Mouse (Mus musculus): ENCODE results near the gene Fam78b. TPM values are rescaled to one million over a fixed set of nuclear protein-coding genes. Genes with fewer than 3 reads are reported as not detected.

The Fam78b gene
- total RNA-seq, 2 experiments from 2014 or later = 1.9 TPM; not detected in 1

DNA sequence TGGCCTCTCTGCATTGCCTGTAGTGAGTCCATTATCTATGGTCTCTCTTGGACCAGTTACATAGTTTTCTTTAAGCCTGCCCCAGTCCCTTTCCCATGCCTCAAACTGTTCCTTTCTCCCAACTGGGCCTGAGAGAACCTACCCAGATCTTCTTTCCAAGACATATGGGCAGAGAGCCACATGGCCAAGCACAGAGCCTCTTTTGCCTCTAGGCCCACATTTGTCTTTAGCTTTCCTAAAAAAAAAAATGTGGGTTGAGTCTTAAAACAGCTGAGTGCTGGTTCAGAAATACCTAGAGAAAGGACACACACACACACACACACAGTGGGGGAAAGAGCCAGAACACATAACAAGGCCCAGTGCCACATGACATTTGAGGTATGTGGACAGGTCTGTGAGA lies 83.1 kb downstream of the Fam78b start:
- ATAC-seq (replicated peaks; ENCODE audit: poor library complexity, severe bottlenecking) = no peak

DNA sequence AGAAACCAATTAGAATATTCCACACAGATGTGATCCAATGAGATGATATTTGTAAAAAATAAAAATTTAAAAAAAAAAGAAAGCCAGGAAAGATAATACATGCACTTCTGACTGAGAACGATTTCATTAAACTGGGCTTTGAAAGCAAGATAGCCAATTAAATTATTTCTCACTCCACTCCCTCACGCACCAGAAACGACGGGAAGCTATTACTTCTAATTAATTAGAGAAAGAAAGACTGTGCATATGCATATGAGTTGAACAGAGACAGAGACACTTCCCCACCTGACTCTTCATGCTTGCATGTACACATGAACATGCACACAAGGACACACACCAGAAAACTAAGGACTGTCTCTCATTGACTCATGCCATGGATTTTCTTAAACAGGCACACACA lies 84.2 kb downstream of the Fam78b start:
- no peak for ATAC-seq (replicated peaks; ENCODE audit: poor library complexity, severe bottlenecking)

GRCm38 (mm10) chr1:167090466-167090865 lies 89.2 kb downstream of the Fam78b start:
- ATAC-seq (replicated peaks; ENCODE audit: poor library complexity, severe bottlenecking) = no peak

DNA sequence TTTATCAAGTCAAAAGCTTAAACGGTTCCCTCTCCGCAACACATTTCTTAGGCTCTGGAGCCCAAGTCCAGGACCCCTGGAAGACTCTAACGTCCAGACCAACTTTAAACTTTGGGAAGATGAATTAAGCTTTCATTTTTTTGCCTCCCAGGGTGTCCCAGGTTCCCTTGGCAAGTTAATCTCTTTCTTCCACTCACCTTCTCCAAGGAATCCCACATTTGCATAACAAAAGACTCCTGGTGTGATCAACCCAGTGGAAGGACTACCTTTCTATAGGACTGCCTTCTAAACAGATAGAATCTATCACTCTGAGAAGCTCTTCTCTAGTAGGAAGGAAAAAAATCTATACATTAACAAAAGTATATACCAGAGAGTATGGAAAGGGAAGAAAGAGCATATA lies 92.3 kb downstream of the Fam78b start:
- no peak for ATAC-seq (replicated peaks; ENCODE audit: poor library complexity, severe bottlenecking)

GRCm38 (mm10) chr1:167094589-167095148 lies 93.5 kb downstream of the Fam78b start:
- no peak for ATAC-seq (replicated peaks; ENCODE audit: poor library complexity, severe bottlenecking)

- no peak for ATAC-seq (replicated peaks; ENCODE audit: poor library complexity, severe bottlenecking)
Observed at GRCm38 (mm10) chr1:167098741-167099140, 97.5 kb downstream of the Fam78b start.

GRCm38 (mm10) chr1:167102046-167102445 lies 100.8 kb downstream of the Fam78b start:
- ATAC-seq (replicated peaks; ENCODE audit: poor library complexity, severe bottlenecking) = peak; percentile 83

- ATAC-seq (replicated peaks; ENCODE audit: poor library complexity, severe bottlenecking) = no peak
Observed at GRCm38 (mm10) chr1:167102566-167102965, 101.3 kb downstream of the Fam78b start.

GRCm38 (mm10) chr1:167104956-167105626 lies 103.9 kb downstream of the Fam78b start:
- ATAC-seq (replicated peaks; ENCODE audit: poor library complexity, severe bottlenecking) = no peak

GRCm38 (mm10) chr1:167105916-167106315 lies 104.7 kb downstream of the Fam78b start:
- no peak for ATAC-seq (replicated peaks; ENCODE audit: poor library complexity, severe bottlenecking)

DNA sequence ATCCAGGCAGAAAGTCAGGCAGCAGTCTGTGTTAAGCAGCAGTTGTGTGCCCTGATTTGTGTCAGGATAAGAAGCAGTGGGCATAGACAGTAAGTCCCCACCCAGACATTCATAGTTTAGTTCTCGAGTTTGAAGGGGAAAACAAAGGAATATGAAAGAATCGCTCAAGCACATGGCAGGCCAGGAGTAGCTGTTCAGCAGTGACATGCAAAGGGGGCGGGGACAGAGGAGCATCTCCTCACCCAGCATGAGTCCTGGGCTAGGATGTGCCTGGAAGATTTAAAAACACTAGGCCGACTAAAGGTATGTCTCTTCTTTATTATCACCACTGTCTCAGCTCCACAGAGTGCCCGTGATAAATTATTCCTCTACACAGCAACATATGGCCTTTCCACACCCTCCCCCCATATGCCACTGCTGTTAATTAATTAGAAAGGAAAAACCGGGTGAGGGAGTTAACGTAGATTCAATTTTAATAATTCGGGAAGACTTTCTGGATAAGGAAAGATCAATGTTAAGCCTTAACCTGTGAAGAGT lies 107.8 kb downstream of the Fam78b start:
- no peak for ATAC-seq (replicated peaks; ENCODE audit: poor library complexity, severe bottlenecking)

DNA sequence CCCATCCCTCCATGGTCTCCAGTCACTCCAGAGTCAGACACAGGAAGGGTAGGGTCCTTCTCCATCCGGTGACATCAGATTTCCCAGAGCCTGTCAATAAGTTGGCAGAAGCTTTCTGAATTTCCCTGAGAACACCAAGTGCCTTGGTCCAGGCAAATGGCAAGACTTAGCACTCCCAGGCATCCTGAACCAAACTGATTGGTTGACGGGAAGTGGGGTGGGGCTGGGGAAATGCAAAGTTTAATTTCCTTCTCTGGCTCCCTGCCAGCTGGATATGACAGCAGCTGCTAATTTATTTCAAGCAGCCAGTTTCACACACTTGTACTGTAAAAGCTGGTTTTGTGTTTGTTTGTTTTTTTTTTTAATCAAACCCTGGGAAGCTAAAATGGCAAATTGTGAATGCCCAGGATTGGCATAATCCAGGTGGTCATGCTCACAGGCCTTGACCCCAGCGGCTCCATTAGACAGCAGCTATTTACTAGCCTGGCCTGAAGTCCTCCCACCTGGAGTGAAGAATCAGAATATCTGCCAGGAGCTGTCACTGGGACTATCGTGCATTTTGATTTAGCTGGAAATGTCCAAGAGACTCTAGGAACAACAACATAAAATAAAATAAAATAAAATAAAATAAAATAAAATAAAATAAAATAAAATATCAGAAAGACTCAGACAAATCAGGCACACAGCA lies 113.3 kb downstream of the Fam78b start:
- ATAC-seq (replicated peaks; ENCODE audit: poor library complexity, severe bottlenecking) = no peak

DNA sequence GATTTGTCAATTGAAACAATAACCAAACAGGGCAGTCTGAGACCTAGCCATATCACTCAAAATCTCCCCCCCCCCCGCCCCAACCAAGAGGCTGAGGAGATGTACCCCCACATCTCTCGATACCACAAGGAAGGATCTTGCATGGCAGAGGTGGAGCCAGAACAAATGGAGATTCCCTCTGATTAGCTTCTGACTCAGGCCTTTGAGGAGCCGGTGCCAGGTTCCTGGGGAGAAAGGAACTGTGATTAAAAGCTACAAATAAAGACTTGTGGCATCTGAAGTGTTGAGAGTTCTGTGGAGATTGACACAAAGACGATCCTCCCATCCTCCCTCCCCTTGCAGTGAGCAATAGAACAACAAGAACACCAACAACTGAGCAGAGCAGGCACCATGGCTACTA lies 113.9 kb downstream of the Fam78b start:
- ATAC-seq (replicated peaks; ENCODE audit: poor library complexity, severe bottlenecking) = no peak

DNA sequence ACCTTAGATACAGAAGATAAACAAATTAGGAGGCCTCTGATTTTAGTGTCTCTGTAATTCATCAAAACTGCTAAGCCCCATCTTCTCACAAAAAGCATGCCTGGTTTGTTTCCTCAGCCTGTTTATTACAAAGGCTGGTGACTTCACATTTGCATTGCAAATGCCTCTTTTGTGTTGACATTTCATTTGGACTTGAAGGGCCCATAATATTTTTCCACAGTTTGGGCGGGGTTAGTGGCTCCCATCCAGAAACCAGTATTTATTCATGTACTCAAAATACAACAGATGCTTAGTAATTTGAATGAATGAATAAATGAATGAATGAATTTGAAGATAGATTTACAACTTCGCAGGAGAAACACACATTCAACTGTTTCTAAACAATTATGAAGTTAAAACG lies 115.5 kb downstream of the Fam78b start:
- no peak for ATAC-seq (replicated peaks; ENCODE audit: poor library complexity, severe bottlenecking)

GRCm38 (mm10) chr1:167118971-167119370 lies 117.8 kb downstream of the Fam78b start:
- ATAC-seq (replicated peaks; ENCODE audit: poor library complexity, severe bottlenecking) = no peak

DNA sequence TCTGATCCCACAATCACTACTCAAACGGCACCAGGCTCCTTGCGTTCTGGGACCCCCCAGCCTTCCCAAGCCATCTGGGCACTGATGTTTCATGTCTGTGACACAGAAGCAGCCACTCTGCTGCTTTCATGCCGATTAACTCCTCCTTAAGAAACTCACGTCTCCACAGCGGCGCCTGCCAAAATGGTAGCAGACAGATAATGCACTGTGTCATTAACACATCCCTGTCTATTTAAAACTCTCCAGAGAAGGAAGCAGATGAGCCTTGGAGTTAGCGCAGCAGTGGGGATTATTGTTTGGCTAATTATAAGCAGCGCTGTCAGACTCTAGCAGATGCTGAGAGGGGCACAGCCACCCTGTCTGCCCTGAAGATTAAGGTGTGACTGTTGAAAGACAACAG lies 118.2 kb downstream of the Fam78b start:
- ATAC-seq (replicated peaks; ENCODE audit: poor library complexity, severe bottlenecking) = no peak

DNA sequence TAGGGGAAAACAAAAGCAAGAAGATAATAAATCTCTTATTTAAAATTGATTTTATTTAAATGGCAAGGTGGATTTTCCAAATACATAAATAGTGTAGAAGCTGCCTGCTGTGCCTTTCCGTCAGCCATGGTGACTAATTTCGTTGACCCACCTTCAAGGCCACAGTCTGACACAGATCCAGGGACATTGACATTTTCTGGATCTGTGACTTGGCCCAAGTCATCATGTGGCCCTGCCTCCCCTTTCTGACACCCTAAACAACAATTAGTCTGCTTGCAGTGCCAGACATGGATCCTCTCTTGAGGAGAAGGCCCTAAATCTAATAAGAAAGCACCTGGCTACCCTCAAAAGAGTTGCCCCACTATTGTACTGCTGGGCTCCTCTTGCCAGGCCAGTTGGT lies 121.2 kb downstream of the Fam78b start:
- no peak for ATAC-seq (replicated peaks; ENCODE audit: poor library complexity, severe bottlenecking)

DNA sequence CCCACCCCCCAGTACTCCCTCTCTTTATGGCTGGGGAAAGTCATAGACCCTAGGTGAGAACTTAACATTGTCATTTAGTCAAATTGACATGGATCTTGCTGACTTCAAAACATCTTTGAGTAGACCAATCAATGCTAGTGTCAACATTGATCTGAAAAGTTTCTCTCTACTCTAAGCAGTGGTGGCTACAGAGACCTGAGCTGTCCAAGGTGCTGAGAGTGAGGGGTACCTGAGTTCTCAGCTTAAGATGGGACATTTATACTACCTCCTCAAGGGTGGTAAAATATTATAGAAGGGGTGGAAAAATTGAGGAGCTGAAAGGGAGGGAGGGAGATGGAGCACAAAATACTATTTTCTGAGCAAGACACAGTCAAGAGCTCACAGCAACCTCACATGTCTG lies 122.3 kb downstream of the Fam78b start:
- no peak for ATAC-seq (replicated peaks; ENCODE audit: poor library complexity, severe bottlenecking)

GRCm38 (mm10) chr1:167125870-167126269 lies 124.7 kb downstream of the Fam78b start:
- no peak for ATAC-seq (replicated peaks; ENCODE audit: poor library complexity, severe bottlenecking)

DNA sequence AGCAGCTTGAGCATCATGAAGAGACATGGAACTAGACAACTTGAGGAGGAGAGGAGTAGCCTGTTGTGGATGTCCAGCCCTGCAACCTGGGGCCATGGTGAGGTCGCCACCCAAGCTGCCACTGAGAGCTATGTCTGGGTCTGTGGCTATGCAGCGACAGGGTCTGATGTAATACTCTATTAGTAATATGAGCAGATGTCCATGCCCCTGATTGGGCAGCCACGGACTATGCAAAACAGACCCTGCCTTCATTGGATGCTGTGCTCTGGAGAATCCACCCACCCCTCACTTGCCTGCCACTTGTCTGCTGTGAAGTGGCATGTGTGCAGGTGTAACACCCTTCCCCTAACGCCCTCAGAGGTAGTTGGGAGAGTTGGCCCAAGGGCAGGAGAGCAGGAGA lies 125.1 kb downstream of the Fam78b start:
- no peak for ATAC-seq (replicated peaks; ENCODE audit: poor library complexity, severe bottlenecking)

DNA sequence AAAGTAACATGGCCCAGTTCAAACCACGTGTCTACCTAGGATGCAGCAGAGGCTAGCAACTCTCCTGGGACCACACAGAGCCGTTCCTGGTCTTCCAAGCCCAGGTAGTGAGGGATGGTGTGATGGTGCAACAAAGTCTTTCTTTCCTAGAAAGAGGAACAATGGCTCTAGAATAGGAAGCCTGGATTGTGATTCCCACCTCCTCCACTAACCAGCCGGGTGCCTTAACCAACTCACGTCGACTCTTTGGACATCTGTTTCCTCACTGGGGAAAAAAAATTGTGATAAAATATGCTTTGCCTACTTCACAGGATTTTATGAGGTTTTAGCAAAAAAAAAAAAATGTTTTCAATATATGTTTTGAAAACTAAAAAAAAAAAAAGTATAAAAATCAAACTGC lies 134.5 kb downstream of the Fam78b start:
- ATAC-seq (replicated peaks; ENCODE audit: poor library complexity, severe bottlenecking) = no peak
